Mouse (Mus musculus): Measurements from ENCODE around the gene L2hgdh.

- TF ChIP-seq CTCF (IDR thresholded peaks at IDR 0.05; ENCODE audit: borderline replicate concordance, insufficient read depth, low read depth, low read length) = no peak
- no peak for TF ChIP-seq POLR2A (IDR thresholded peaks at IDR 0.05; ENCODE audit: borderline replicate concordance, insufficient read depth, low read length)
These were observed 31.2 kb downstream of the L2hgdh start for GRCm38 (mm10) chr12:69693471-69693870.
